Mouse (Mus musculus): ENCODE results near the gene Npcd.

Gene Npcd

GRCm38 (mm10) chr15:79752742-79753419, 81.2 kb downstream of the Npcd start:
- ChIA-PET CTCF (interaction anchor here (0.6 to 2.5 kb wide), 76 partner anchors 8 to 908 kb away, joined by 3 to 20 read pairs (median 4); partner anchors contain the start of genes Cby1 (in 2 of the 4), Fam227a (in 2 of the 4), Gtpbp1 (in 2 of the 4) and Npcd (in 1 of the 4)), POLR2A (interaction anchor here (0.5 to 2.8 kb wide), 32 partner anchors 8 to 544 kb away, joined by 3 to 11 read pairs (median 4); partner anchors contain the start of genes Nptxr (in 2 of the 4), Cbx7 (in 1 of the 4) and Rps19bp1 (in 1 of the 4))

GRCm38 (mm10) chr15:79751772-79752171, 82.3 kb downstream of the Npcd start:
- CTCF ChIA-PET = interaction anchor here (0.6 to 2.5 kb wide), 12 partner anchors 12 to 1473 kb away, joined by 3 to 16 read pairs (median 7); partner anchors contain the start of genes Apobec3 (in 1 of the 4), Cby1 (in 1 of the 4) and Fam227a (in 1 of the 4)
- POLR2A ChIA-PET = interaction anchor here in 3 of 4 experiments (0.8 to 2.8 kb wide), 13 partner anchors 10 to 176 kb away, joined by 3 to 11 read pairs (median 4); no protein-coding TSS in a partner anchor

GRCm38 (mm10) chr15:79750266-79750665, 83.8 kb downstream of the Npcd start:
- ChIA-PET CTCF (interaction anchor here in 3 of 4 experiments (0.5 to 2.2 kb wide), 6 partner anchors 10 to 887 kb away, joined by 3 to 10 read pairs (median 4); partner anchors contain the start of gene Fam227a (in 1 of the 3)), POLR2A (interaction anchor here in 3 of 4 experiments (1.0 to 1.5 kb wide), 3 partner anchors 9 to 44 kb away, joined by 3 to 4 read pairs (median 3); no protein-coding TSS in a partner anchor)

GRCm38 (mm10) chr15:79749162-79749561, 84.9 kb downstream of the Npcd start:
- ChIA-PET POLR2A (interaction anchor here in 3 of 4 experiments (0.6 to 2.4 kb wide), 28 partner anchors 9 to 506 kb away, joined by 3 to 12 read pairs (median 5); partner anchors contain the start of genes Gtpbp1 (in 2 of the 3), Atf4 (in 1 of the 3), Cbx7 (in 1 of the 3) and Dmc1 (in 1 of the 3)), CTCF (interaction anchor here in 3 of 4 experiments (0.5 to 2.6 kb wide), 19 partner anchors 10 to 317 kb away, joined by 3 to 10 read pairs (median 4); partner anchors contain the start of gene Fam227a (in 1 of the 3))

GRCm38 (mm10) chr15:79747998-79748397, 86.0 kb downstream of the Npcd start:
- POLR2A ChIA-PET = interaction anchor here (0.6 to 2.4 kb wide), 54 partner anchors 7 to 963 kb away, joined by 3 to 12 read pairs (median 4); partner anchors contain the start of genes Gtpbp1 (in 3 of the 4), Josd1 (in 2 of the 4), Atf4 (in 1 of the 4) and Cbx7 (in 1 of the 4)
- CTCF ChIA-PET = interaction anchor here (0.5 to 2.6 kb wide), 57 partner anchors 8 to 1049 kb away, joined by 3 to 11 read pairs (median 4); partner anchors contain the start of gene Gtpbp1 (in 1 of the 4)

- CTCF ChIA-PET = interaction anchor here in 2 of 4 experiments (0.5 to 1.6 kb wide), 5 partner anchors 10 to 780 kb away, joined by 3 to 4 read pairs (median 3); no protein-coding TSS in a partner anchor
- POLR2A ChIA-PET = interaction anchor here in 3 of 4 experiments (0.5 to 3.6 kb wide), 18 partner anchors 8 to 510 kb away, joined by 3 to 13 read pairs (median 3); partner anchors contain the start of genes Atf4 (in 1 of the 3), Cby1 (in 1 of the 3) and Fam227a (in 1 of the 3)
These were observed 88.2 kb downstream of the Npcd start for GRCm38 (mm10) chr15:79745883-79746282.

GRCm38 (mm10) chr15:79745312-79745711, 88.7 kb downstream of the Npcd start:
- POLR2A ChIA-PET = interaction anchor here in 3 of 4 experiments (0.7 to 3.6 kb wide), 20 partner anchors 8 to 510 kb away, joined by 3 to 13 read pairs (median 4); partner anchors contain the start of genes Atf4 (in 1 of the 3), Cby1 (in 1 of the 3), Fam227a (in 1 of the 3) and Gtpbp1 (in 1 of the 3)
- CTCF ChIA-PET = interaction anchor here in 2 of 4 experiments (0.8 to 1.6 kb wide), 6 partner anchors 8 to 87 kb away, joined by 3 to 5 read pairs (median 3); no protein-coding TSS in a partner anchor

- POLR2A ChIA-PET = interaction anchor here in 3 of 4 experiments (0.7 to 3.6 kb wide), 18 partner anchors 9 to 511 kb away, joined by 3 to 13 read pairs (median 4); partner anchors contain the start of genes Atf4 (in 1 of the 3), Cby1 (in 1 of the 3), Fam227a (in 1 of the 3) and Gtpbp1 (in 1 of the 3)
- CTCF ChIA-PET = interaction anchor here in 2 of 4 experiments (0.8 to 1.8 kb wide), 6 partner anchors 8 to 88 kb away, joined by 3 to 8 read pairs (median 4); no protein-coding TSS in a partner anchor
These were observed 89.3 kb downstream of the Npcd start for GRCm38 (mm10) chr15:79744742-79745141.

- CTCF ChIA-PET = interaction anchor here in 3 of 4 experiments (0.6 to 1.8 kb wide), 5 partner anchors 9 to 1377 kb away, joined by 3 to 8 read pairs (median 5); no protein-coding TSS in a partner anchor
- POLR2A ChIA-PET = interaction anchor here in 3 of 4 experiments (0.6 to 3.6 kb wide), 8 partner anchors 10 to 511 kb away, joined by 3 to 13 read pairs (median 4); partner anchors contain the start of genes Gtpbp1 (in 2 of the 3) and Atf4 (in 1 of the 3)
These were observed 90.0 kb downstream of the Npcd start for GRCm38 (mm10) chr15:79744001-79744400.

GRCm38 (mm10) chr15:79742706-79743023, 91.4 kb downstream of the Npcd start:
- POLR2A ChIA-PET = interaction anchor here in 2 of 4 experiments (1.4 kb wide), 2 partner anchors 32 to 334 kb away, joined by 3 read pairs; no protein-coding TSS in a partner anchor
- CTCF ChIA-PET = no interaction called here

GRCm38 (mm10) chr15:79741921-79742705, 91.9 kb downstream of the Npcd start, which contains the start of gene Sun2:
Sun2 (minus strand) TSS chr15:79742536.
- POLR2A ChIA-PET = interaction anchor here in 3 of 4 experiments (0.8 to 1.6 kb wide), 10 partner anchors 10 to 335 kb away, joined by 3 to 5 read pairs (median 3); partner anchors contain the start of genes Gtpbp1 (in 1 of the 3) and Josd1 (in 1 of the 3)

GRCm38 (mm10) chr15:79741173-79741858, 92.7 kb downstream of the Npcd start:
- ChIA-PET CTCF (interaction anchor here in 1 of 4 experiments (0.9 kb wide), 1 partner anchor 78 kb away, joined by 3 read pairs; no protein-coding TSS in a partner anchor), POLR2A (interaction anchor here in 3 of 4 experiments (0.6 to 1.6 kb wide), 14 partner anchors 8 to 515 kb away, joined by 3 to 5 read pairs (median 4); partner anchors contain the start of genes Gtpbp1 (in 2 of the 3) and Josd1 (in 1 of the 3))

More at GRCm38 (mm10) chr15:79741921-79742705, 91.9 kb downstream of the Npcd start, which contains the start of gene Sun2:
- CTCF ChIA-PET = interaction anchor here in 1 of 4 experiments (0.9 kb wide), 1 partner anchor 77 kb away, joined by 3 read pairs; no protein-coding TSS in a partner anchor

- ChIA-PET CTCF (no interaction called here), POLR2A (interaction anchor here in 3 of 4 experiments (0.6 to 1.6 kb wide), 7 partner anchors 8 to 210 kb away, joined by 3 to 5 read pairs (median 3); partner anchors contain the start of gene Gtpbp1 (in 3 of the 3))
These were observed 93.3 kb downstream of the Npcd start for GRCm38 (mm10) chr15:79740739-79741138.
